Mouse (Mus musculus) stomach, embryonic 14.5 days (tissue): ENCODE measurements around the gene C1ql1. TPM values are rescaled to one million over a fixed set of nuclear protein-coding genes. Genes with fewer than 3 reads are reported as not detected.

Experiments used
- ATAC-seq: fragments of 200-750 bp; cut with Nextera tagmentation; 2 replicates; pipeline ENCODE4 v1.8.0; 2017; ENCODE audit warnings: low read depth, moderate TSS enrichment; ENCODE audit not compliant: insufficient number of reproducible peaks, insufficient read depth, low FRiP score
- H3K27ac ChIP-seq: fragments of 300-500 bp; sonication (generic); 2 replicates; pipeline ENCODE4 v1.5.1; 2014; ENCODE audit warnings: mild to moderate bottlenecking, low read length, moderate library complexity, mixed read lengths
- H3K27me3 ChIP-seq: fragments of 300-500 bp; sonication (generic); 2 replicates; pipeline ENCODE4 v1.6.1; 2014; ENCODE audit warnings: low read length, control low read depth, mixed read lengths; ENCODE audit not compliant: control insufficient read depth, insufficient read depth
- H3K36me3 ChIP-seq: fragments of 300-500 bp; sonication (generic); 2 replicates; pipeline ENCODE4 v1.6.1; 2014; ENCODE audit warnings: mild to moderate bottlenecking, control low read depth, low read length, moderate library complexity, mixed read lengths; ENCODE audit not compliant: control insufficient read depth, insufficient read depth
- H3K4me1 ChIP-seq: fragments of 300-500 bp; sonication (generic); 2 replicates; pipeline ENCODE4 v1.6.1; 2014; ENCODE audit warnings: low read length, control low read depth, mixed read lengths; ENCODE audit not compliant: control insufficient read depth, insufficient read depth
- H3K4me2 ChIP-seq: fragments of 300-500 bp; sonication (generic); replicated peaks from 2 replicates; pipeline ENCODE4 v1.6.1; 2014; ENCODE audit warnings: low read depth, low read length, control low read depth
- H3K4me3 ChIP-seq: fragments of 300-500 bp; sonication (generic); 2 replicates; pipeline ENCODE4 v1.5.1; 2014; ENCODE audit warnings: low read depth, low read length, control low read depth
- H3K9ac ChIP-seq: fragments of 300-500 bp; sonication (generic); replicated peaks from 2 replicates; pipeline ENCODE4 v1.6.1; 2014; ENCODE audit warnings: low read depth, mild to moderate bottlenecking, control low read depth, low read length, moderate library complexity, mixed read lengths
- H3K9me3 ChIP-seq: fragments of 300-500 bp; sonication (generic); 2 replicates; pipeline ENCODE4 v1.6.1; 2016; ENCODE audit warnings: low read depth, low read length, control low read depth; ENCODE audit not compliant: control insufficient read depth
- WGBS: fragments of 180-500 bp; shearing (Covaris S2); extraction: QIAGEN DNeasy Blood & Tissue Kit; methylation state at CpG from one replicate; pipeline ENCODE4 v1.1.7; 2014; 5-methylcytosine and 5-hydroxymethylcytosine counted together
- polyA plus RNA-seq: library from polyadenylated mRNA; unstranded; fragments of >200 nt; fragmentation: Nextera tagmentation; extraction: Ambion mirVana; gene quantifications from 2 replicates; pipeline ENCODE4 v1.2.1, GENCODE M21; 2014

Gene C1ql1
- polyA plus RNA-seq, 1 experiment from 2014 or later = 9.4 TPM

GRCm38 (mm10) chr11:102952922-102953321 lies 6.4 kb upstream of the C1ql1 start:
- H3K27me3 ChIP-seq = peaks cover 2% of the 10 kb centered on the region; the same call in 1 of the 2 replicates
- WGBS = 26% methylated on average over 6 of the region's 6 CpGs
- no peak overlapping the region for H3K4me2 ChIP-seq
- H3K9ac ChIP-seq = no peak overlapping the region
- H3K9me3 ChIP-seq = no peaks in the 10 kb centered on the region
- H3K36me3 ChIP-seq = no peaks in the 10 kb centered on the region
- no peak overlapping the region for H3K4me3 ChIP-seq
- no peak overlapping the region for H3K27ac ChIP-seq
- H3K4me1 ChIP-seq = peaks cover 38% of the 10 kb centered on the region
- ATAC-seq = no peak

GRCm38 (mm10) chr11:102948043-102948961 lies 1.8 kb upstream of the C1ql1 start:
- Histone ChIP-seq H3K27ac (no peak overlapping the region), H3K27me3 (peaks cover 24% of the 10 kb centered on the region), H3K36me3 (no peaks in the 10 kb centered on the region), H3K4me3 (peak overlapping the region; percentile 38), H3K4me1 (peaks cover 31% of the 10 kb centered on the region), H3K4me2 (peak overlapping the region; percentile 60), H3K9me3 (no peaks in the 10 kb centered on the region), H3K9ac (0 out of 2 replicates have a peak overlapping the region, but pooled peaks have one; percentile 29)
- 3% methylated on average over 50 of the region's 51 CpGs for WGBS
- ATAC-seq = no peak

GRCm38 (mm10) chr11:102946992-102947343 lies 480 bp upstream of the C1ql1 start:
- WGBS = 13% methylated on average over 8 of the region's 8 CpGs
- Histone ChIP-seq H3K9me3 (no peaks in the 10 kb centered on the region), H3K27me3 (peaks cover 24% of the 10 kb centered on the region), H3K4me1 (peaks cover 27% of the 10 kb centered on the region), H3K36me3 (no peaks in the 10 kb centered on the region), H3K27ac (no peak overlapping the region), H3K4me3 (peak overlapping the region; percentile 38; the same call in 1 of the 2 replicates), H3K4me2 (peak overlapping the region; percentile 76), H3K9ac (no peak overlapping the region)
- ATAC-seq = no peak

- peak overlapping the region; percentile 76 for H3K4me2 ChIP-seq
- ATAC-seq = no peak
- peaks cover 27% of the 10 kb centered on the region for H3K4me1 ChIP-seq
- H3K4me3 ChIP-seq = peak overlapping the region; percentile 38
- H3K36me3 ChIP-seq = no peaks in the 10 kb centered on the region
- H3K9me3 ChIP-seq = no peaks in the 10 kb centered on the region
- peaks cover 24% of the 10 kb centered on the region for H3K27me3 ChIP-seq
- no peak overlapping the region; the same call in 1 of the 2 replicates for H3K9ac ChIP-seq
- 2% methylated on average over 54 of the region's 54 CpGs for WGBS
- H3K27ac ChIP-seq = no peak overlapping the region
Measured at GRCm38 (mm10) chr11:102945306-102946264, 903 bp downstream of the C1ql1 start.

GRCm38 (mm10) chr11:102941236-102941635 lies 5.3 kb downstream of the C1ql1 start:
- H3K9ac ChIP-seq = no peak overlapping the region
- WGBS = 65% methylated on average over 6 of the region's 6 CpGs
- H3K4me1 ChIP-seq = peaks cover 22% of the 10 kb centered on the region; the same call in 1 of the 2 replicates
- H3K4me2 ChIP-seq = no peak overlapping the region
- H3K27ac ChIP-seq = no peak overlapping the region
- H3K27me3 ChIP-seq = peaks cover 22% of the 10 kb centered on the region
- no peaks in the 10 kb centered on the region for H3K9me3 ChIP-seq
- no peak overlapping the region for H3K4me3 ChIP-seq
- H3K36me3 ChIP-seq = no peaks in the 10 kb centered on the region
- ATAC-seq = no peak

- Histone ChIP-seq H3K4me1 (peaks cover 13% of the 10 kb centered on the region; the same call in 1 of the 2 replicates), H3K4me3 (no peak overlapping the region), H3K27ac (no peak overlapping the region), H3K27me3 (peaks cover 3% of the 10 kb centered on the region; the same call in 1 of the 2 replicates), H3K36me3 (no peaks in the 10 kb centered on the region), H3K4me2 (no peak overlapping the region), H3K9ac (no peak overlapping the region), H3K9me3 (no peaks in the 10 kb centered on the region)
- WGBS = 35% methylated on average over 13 of the region's 13 CpGs
- peak; percentile 72; the same call in 1 of the 2 replicates for ATAC-seq
Measured at GRCm38 (mm10) chr11:102939024-102939675, 7.3 kb downstream of the C1ql1 start.

- no peak; the same call in 1 of the 2 replicates for ATAC-seq
- Histone ChIP-seq H3K9me3 (no peaks in the 10 kb centered on the region), H3K27me3 (no peaks in the 10 kb centered on the region), H3K36me3 (no peaks in the 10 kb centered on the region), H3K9ac (no peak overlapping the region), H3K4me3 (no peak overlapping the region), H3K4me2 (no peak overlapping the region), H3K27ac (no peak overlapping the region), H3K4me1 (peaks cover 13% of the 10 kb centered on the region; the same call in 1 of the 2 replicates)
- WGBS = 73% methylated on average over 3 of the region's 3 CpGs
Measured at GRCm38 (mm10) chr11:102937529-102938182, 8.8 kb downstream of the C1ql1 start.
